Mouse (Mus musculus) midbrain, embryonic 13.5 days (tissue): Measurements from ENCODE around the gene Nr0b1. TPM values are rescaled to one million over a fixed set of nuclear protein-coding genes. Genes with fewer than 3 reads are reported as not detected.

Source experiments
- ATAC-seq: fragments of 200-750 bp; cut with Nextera tagmentation; 2 replicates; pipeline ENCODE4 v1.8.0; 2017; ENCODE audit warnings: mild to moderate bottlenecking, moderate TSS enrichment, moderate library complexity
- H3K27ac ChIP-seq: fragments of 300-500 bp; sonication (generic); 2 replicates; pipeline ENCODE4 v1.5.1; 2015; ENCODE audit warnings: inconsistent platforms, mild to moderate bottlenecking, moderate library complexity
- H3K27me3 ChIP-seq: fragments of 300-500 bp; sonication (generic); 2 replicates; pipeline ENCODE4 v1.6.1; 2015; ENCODE audit warnings: mild to moderate bottlenecking, inconsistent platforms
- H3K36me3 ChIP-seq: fragments of 300-500 bp; sonication (generic); 2 replicates; pipeline ENCODE4 v1.6.1; 2015; ENCODE audit warnings: mild to moderate bottlenecking, inconsistent platforms
- H3K4me1 ChIP-seq: fragments of 300-500 bp; sonication (generic); replicated peaks from 2 replicates; pipeline ENCODE4 v1.6.1; 2015; ENCODE audit warnings: inconsistent platforms
- H3K4me2 ChIP-seq: fragments of 300-500 bp; sonication (generic); replicated peaks from 2 replicates; pipeline ENCODE4 v1.6.1; 2015; ENCODE audit warnings: moderate library complexity, mild to moderate bottlenecking, inconsistent platforms
- H3K4me3 ChIP-seq: fragments of 300-500 bp; sonication (generic); replicated peaks from 2 replicates; pipeline ENCODE4 v1.5.1; 2015; ENCODE audit warnings: mild to moderate bottlenecking, inconsistent platforms
- H3K9ac ChIP-seq: fragments of 300-500 bp; sonication (generic); replicated peaks from 2 replicates; pipeline ENCODE4 v1.6.1; 2015; ENCODE audit warnings: mild to moderate bottlenecking, inconsistent platforms
- H3K9me3 ChIP-seq: fragments of 300-500 bp; sonication (generic); 2 replicates; pipeline ENCODE4 v1.6.1; 2016; ENCODE audit warnings: mild to moderate bottlenecking, inconsistent platforms
- WGBS: fragments of 180-500 bp; shearing (Covaris S2); methylation state at CpG from one replicate; pipeline ENCODE4 v1.1.7; 2015; 5-methylcytosine and 5-hydroxymethylcytosine counted together
- polyA plus RNA-seq: library from polyadenylated mRNA; unstranded; fragments of >200 nt; fragmentation: Nextera tagmentation; extraction: Ambion mirVana; gene quantifications from 2 replicates; pipeline ENCODE4 v1.2.1, GENCODE M21; 2015

Gene Nr0b1
- 0.36 and 0.43 TPM in 2 replicates for polyA plus RNA-seq

DNA sequence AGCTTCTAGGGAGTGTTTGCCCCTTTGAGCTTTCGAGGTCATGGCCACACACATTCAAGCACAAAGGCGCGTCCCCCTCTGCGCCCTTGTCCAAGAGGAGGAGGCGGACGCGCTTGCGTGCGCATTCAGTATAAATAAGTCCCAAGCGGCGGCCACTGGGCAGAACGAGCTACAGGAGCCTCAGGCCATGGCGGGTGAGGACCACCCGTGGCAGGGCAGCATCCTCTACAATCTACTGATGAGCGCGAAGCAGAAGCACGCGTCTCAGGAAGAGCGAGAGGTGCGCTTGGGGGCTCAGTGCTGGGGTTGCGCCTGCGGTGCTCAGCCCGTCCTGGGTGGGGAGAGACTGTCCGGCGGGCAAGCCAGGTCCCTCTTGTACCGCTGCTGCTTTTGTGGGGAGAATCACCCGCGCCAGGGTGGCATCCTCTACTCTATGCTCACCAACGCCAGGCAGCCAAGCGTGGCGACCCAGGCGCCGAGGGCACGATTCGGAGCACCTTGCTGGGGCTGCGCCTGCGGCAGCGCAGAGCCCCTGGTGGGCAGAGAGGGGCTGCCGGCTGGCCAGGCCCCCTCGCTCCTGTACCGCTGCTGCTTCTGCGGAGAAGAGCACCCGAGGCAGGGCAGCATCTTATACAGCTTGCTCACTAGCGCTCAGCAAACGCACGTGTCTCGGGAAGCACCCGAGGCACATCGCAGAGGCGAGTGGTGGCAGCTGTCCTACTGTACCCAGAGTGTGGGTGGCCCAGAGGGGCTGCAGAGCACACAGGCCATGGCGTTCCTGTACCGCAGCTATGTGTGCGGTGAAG lies at the start of gene Nr0b1:
TSS of gene Nr0b1 (plus strand) at position 151 of the 806 bp plus-strand sequence.
- Histone ChIP-seq H3K9me3 (no peaks in the 10 kb centered on the region), H3K4me3 (peak within 1 kb of the TSS; percentile 45), H3K4me1 (0 out of 2 replicates have a peak, but pooled peaks cover 6% of the 10 kb centered on the region), H3K9ac (peak within 1 kb of the TSS; percentile 41; the same call in 1 of the 2 replicates), H3K27me3 (peaks cover 23% of the 10 kb centered on the region), H3K4me2 (peak within 1 kb of the TSS; percentile 80), H3K36me3 (no peaks in the 10 kb centered on the region), H3K27ac (no peak within 1 kb of the TSS)
- ATAC-seq: peak; percentile 87
- WGBS: 20% methylated on average over 53 of the region's 53 CpGs

DNA sequence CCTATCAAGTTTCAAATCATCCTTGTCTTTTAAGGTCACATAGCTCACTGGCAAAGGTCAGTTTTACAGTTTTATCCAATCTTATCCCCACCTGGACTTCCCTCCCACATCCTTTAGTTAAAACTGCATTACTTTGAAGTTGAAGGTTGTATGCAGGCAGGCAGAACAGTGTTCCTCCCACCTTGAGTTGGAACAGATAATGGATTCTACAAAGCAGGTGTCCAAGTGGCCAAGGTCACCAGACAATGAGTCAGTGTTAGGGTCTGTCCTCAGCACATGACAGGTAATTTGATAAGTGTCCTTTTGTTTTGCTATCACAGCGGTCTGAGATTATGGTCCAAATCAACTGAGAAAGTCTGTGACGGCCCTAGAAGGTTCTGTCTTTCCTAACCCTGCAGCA lies 4.3 kb upstream of the Nr0b1 start:
- H3K27me3 ChIP-seq: peaks cover 17% of the 10 kb centered on the region
- 76% methylated on average over 2 of the region's 2 CpGs for WGBS
- no peaks in the 10 kb centered on the region for H3K36me3 ChIP-seq
- no peak overlapping the region for H3K9ac ChIP-seq
- no peak overlapping the region for H3K4me2 ChIP-seq
- H3K4me3 ChIP-seq: no peak overlapping the region
- 0 out of 2 replicates have a peak, but pooled peaks cover 2% of the 10 kb centered on the region for H3K4me1 ChIP-seq
- ATAC-seq: no peak
- H3K27ac ChIP-seq: no peak overlapping the region
- H3K9me3 ChIP-seq: no peaks in the 10 kb centered on the region

DNA sequence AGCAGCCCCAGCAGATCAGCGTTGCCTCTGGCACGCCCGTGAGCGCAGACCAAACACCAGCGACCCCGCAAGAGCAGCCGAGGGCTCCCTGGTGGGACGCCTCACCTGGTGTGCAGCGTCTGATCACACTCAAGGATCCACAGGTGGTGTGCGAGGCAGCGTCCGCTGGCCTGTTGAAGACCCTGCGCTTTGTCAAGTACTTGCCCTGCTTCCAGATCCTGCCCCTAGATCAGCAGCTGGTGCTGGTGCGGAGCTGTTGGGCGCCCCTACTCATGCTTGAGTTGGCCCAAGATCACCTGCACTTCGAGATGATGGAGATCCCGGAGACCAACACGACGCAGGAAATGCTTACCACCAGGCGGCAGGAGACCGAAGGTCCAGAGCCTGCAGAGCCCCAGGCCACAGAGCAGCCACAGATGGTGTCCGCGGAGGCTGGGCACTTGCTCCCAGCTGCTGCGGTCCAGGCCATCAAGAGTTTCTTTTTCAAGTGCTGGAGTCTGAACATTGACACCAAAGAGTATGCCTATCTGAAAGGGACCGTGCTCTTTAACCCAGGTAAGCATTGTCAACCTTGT lies 943 bp downstream of the Nr0b1 start:
- Histone ChIP-seq H3K4me2 (peak overlapping the region; percentile 80), H3K27me3 (peaks cover 23% of the 10 kb centered on the region), H3K4me3 (peak overlapping the region; percentile 45), H3K27ac (no peak overlapping the region), H3K9ac (peak overlapping the region; percentile 41; the same call in 1 of the 2 replicates), H3K36me3 (no peaks in the 10 kb centered on the region), H3K4me1 (0 out of 2 replicates have a peak, but pooled peaks cover 6% of the 10 kb centered on the region), H3K9me3 (no peaks in the 10 kb centered on the region)
- peak; percentile 65 for ATAC-seq
- WGBS: 22% methylated on average over 25 of the region's 25 CpGs

DNA sequence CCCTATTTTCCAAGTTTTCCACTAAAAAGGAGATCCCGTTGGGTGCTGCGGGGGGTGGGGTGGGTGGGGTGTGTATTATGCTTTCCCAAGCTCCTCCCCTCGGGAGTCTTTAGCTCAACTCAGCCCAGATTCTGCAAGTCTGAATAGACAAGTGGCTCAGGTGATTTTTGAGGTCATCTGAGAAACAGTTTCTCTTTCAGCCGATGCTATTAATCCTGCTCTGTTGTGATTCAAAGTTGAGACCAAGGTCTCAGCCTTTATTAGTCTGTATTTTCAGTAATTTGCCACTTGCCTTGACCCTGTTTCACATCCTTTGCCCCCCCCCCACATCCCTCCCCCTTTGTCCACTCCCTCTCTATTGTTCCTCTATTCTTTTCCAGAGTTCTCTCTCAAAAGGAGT lies 1.8 kb downstream of the Nr0b1 start:
- no peak overlapping the region for H3K4me3 ChIP-seq
- H3K36me3 ChIP-seq: no peaks in the 10 kb centered on the region
- H3K9me3 ChIP-seq: no peaks in the 10 kb centered on the region
- H3K4me2 ChIP-seq: no peak overlapping the region
- H3K27ac ChIP-seq: no peak overlapping the region
- peaks cover 23% of the 10 kb centered on the region for H3K27me3 ChIP-seq
- H3K4me1 ChIP-seq: 0 out of 2 replicates have a peak, but pooled peaks cover 6% of the 10 kb centered on the region
- H3K9ac ChIP-seq: no peak overlapping the region
- 28% methylated on average over 4 of the region's 4 CpGs for WGBS
- ATAC-seq: no peak

DNA sequence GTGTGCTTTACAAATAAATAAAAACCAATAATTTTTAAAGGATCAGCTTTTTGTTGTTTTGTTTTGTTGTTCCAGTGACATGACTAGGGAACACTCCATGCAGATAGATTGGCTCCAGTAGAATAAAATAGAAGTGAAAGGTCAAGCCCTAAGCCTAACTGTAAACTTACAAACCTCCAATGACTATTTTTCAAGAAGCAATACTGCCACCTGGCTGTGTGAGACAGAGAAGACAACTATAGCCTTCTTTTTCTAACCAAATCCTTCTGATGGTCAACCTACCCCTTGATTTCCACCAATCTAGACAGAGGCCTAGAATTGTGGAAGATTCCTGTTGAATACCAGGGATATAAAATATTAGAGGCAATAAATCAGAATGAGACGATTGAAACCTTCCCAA lies 45.7 kb downstream of the Nr0b1 start:
- H3K27ac ChIP-seq: no peak overlapping the region
- H3K4me1 ChIP-seq: no peaks in the 10 kb centered on the region
- H3K4me2 ChIP-seq: no peak overlapping the region
- no peaks in the 10 kb centered on the region for H3K9me3 ChIP-seq
- no peaks in the 10 kb centered on the region for H3K36me3 ChIP-seq
- ATAC-seq: no peak
- H3K9ac ChIP-seq: no peak overlapping the region
- WGBS: 43% methylated on average over 1 of the region's 1 CpGs
- H3K27me3 ChIP-seq: no peaks in the 10 kb centered on the region
- no peak overlapping the region for H3K4me3 ChIP-seq

Other genes starting within 250 kb of the Nr0b1 start
- not detected in 2 replicates for gene Samt3, start 147.6 kb upstream of the Nr0b1 start, polyA plus RNA-seq
- not detected in 2 replicates for gene Mageb4, start 113.3 kb downstream of the Nr0b1 start, polyA plus RNA-seq